In genomic region chr3:79783630-79784361, GRCm38 (mm10) we compare ENCODE assay signal across 8 mouse cellular contexts. TPM values are rescaled to one million over a fixed set of nuclear protein-coding genes. Genes with fewer than 3 reads are reported as not detected.
DNase-seq lines count a peak whose midpoint lies in the region; ATAC-seq lines count a peak whose summit lies in the region.

No protein-coding gene starts in this region.

- H3K4me1 ChIP-seq in forebrain, embryonic 14.5 days (ENCODE audit: control insufficient read depth, insufficient read depth, low read length) = no peaks in the 10 kb centered on the region
- H3K4me1 ChIP-seq in forebrain, embryonic 13.5 days = no peaks in the 10 kb centered on the region
- peaks cover 14% of the 10 kb centered on the region for H3K4me1 ChIP-seq in heart, embryonic 13.5 days

- no peak overlapping the region for H3K9ac ChIP-seq in forebrain, embryonic 14.5 days (ENCODE audit: low read length)
- H3K9ac ChIP-seq in forebrain, embryonic 13.5 days = no peak overlapping the region
- peak overlapping the region; percentile 73 for H3K9ac ChIP-seq in heart, embryonic 13.5 days

- H3K4me3 ChIP-seq in forebrain, embryonic 14.5 days (ENCODE audit: low read depth, low read length) = no peak overlapping the region
- H3K4me3 ChIP-seq in forebrain, embryonic 13.5 days = no peak overlapping the region
- H3K4me3 ChIP-seq in heart, embryonic 13.5 days = peak overlapping the region; percentile 43

- WGBS in forebrain, embryonic 14.5 days = 56% methylated on average over 10 of the region's 10 CpGs
- WGBS in forebrain, embryonic 13.5 days = 62% methylated on average over 10 of the region's 10 CpGs
- WGBS in heart, embryonic 13.5 days = 14% methylated on average over 10 of the region's 10 CpGs

- peak; percentile 14 for DNase-seq in forebrain, embryonic 14.5 days (ENCODE audit: low spot score)
- DNase-seq in ES-CJ7 (ENCODE audit: low read depth, low spot score) = peak; percentile 30
- DNase-seq in mesoderm, embryonic 11.5 days (ENCODE audit: low read depth, low spot score) = peak; percentile 54
- DNase-seq in cerebellum, adult 9-11 months = no peak
- no peak for DNase-seq in urinary bladder, postnatal 10 days (ENCODE audit: low spot score)
- DNase-seq in cerebellum, postnatal 25 days = no peak

- no peaks in the 10 kb centered on the region for H3K9me3 ChIP-seq in forebrain, embryonic 14.5 days (replicated peaks; ENCODE audit: control insufficient read depth, low read length)
- no peaks in the 10 kb centered on the region for H3K9me3 ChIP-seq in forebrain, embryonic 13.5 days (replicated peaks)
- H3K9me3 ChIP-seq in heart, embryonic 13.5 days = no peaks in the 10 kb centered on the region

- H3K27ac ChIP-seq in forebrain, embryonic 14.5 days (ENCODE audit: low read depth, low read length) = no peak overlapping the region
- H3K27ac ChIP-seq in forebrain, embryonic 13.5 days = no peak overlapping the region
- peak overlapping the region; percentile 79 for H3K27ac ChIP-seq in heart, embryonic 13.5 days (replicated peaks)

- no peak for ATAC-seq in forebrain, embryonic 14.5 days
- no peak for ATAC-seq in forebrain, embryonic 13.5 days
- ATAC-seq in heart, embryonic 13.5 days (ENCODE audit: extremely low read depth, insufficient number of reproducible peaks, low FRiP score, low TSS enrichment) = no peak; the same call in 1 of the 2 replicates

- no peaks in the 10 kb centered on the region for H3K27me3 ChIP-seq in forebrain, embryonic 14.5 days (replicated peaks; ENCODE audit: control insufficient read depth, insufficient read depth, low read length)
- no peaks in the 10 kb centered on the region for H3K27me3 ChIP-seq in forebrain, embryonic 13.5 days
- H3K27me3 ChIP-seq in heart, embryonic 13.5 days (replicated peaks) = no peaks in the 10 kb centered on the region

- no peak overlapping the region for H3K4me2 ChIP-seq in forebrain, embryonic 14.5 days (ENCODE audit: low read length)
- H3K4me2 ChIP-seq in forebrain, embryonic 13.5 days = no peak overlapping the region
- peak overlapping the region; percentile 70 for H3K4me2 ChIP-seq in heart, embryonic 13.5 days

- H3K36me3 ChIP-seq in forebrain, embryonic 14.5 days (ENCODE audit: control insufficient read depth, insufficient read depth, low read length) = no peaks in the 10 kb centered on the region
- H3K36me3 ChIP-seq in forebrain, embryonic 13.5 days (ENCODE audit: poor library complexity, severe bottlenecking) = no peaks in the 10 kb centered on the region
- H3K36me3 ChIP-seq in heart, embryonic 13.5 days = no peaks in the 10 kb centered on the region

RNA-seq across cellular contexts. Expression of gene Rxfp1, which starts 46.1 kb away (rescaled TPM):
- 0.03 and 0.16 TPM in 2 replicates for polyA plus RNA-seq in forebrain, embryonic 14.5 days (2014; fragmentation: Nextera tagmentation; extraction: Ambion mirVana)
- polyA plus RNA-seq in forebrain, embryonic 13.5 days (2015; fragmentation: Nextera tagmentation; extraction: Ambion mirVana) = 0.11 TPM in 1 of 2 replicates, not detected in the other
- 6.4 and 6.6 TPM in 2 replicates for polyA plus RNA-seq in heart, embryonic 13.5 days (2015; fragmentation: Nextera tagmentation; extraction: Ambion mirVana)

Comparison
In these comparisons a context has a peak if more than half of its experiments do, and no peak if none do; other contexts are left out.
1. DNase-seq: peak in forebrain, embryonic 14.5 days (single experiment), ES-CJ7 (single experiment) and mesoderm, embryonic 11.5 days (single experiment); none in cerebellum, adult 9-11 months (single experiment), urinary bladder, postnatal 10 days (single experiment) and cerebellum, postnatal 25 days (0 of 2).